Mouse (Mus musculus): ENCODE data around the gene Mydgf.

Gene Mydgf

GRCm38 (mm10) chr17:56183658-56184103 is at the start of gene Mydgf:
TSS of gene Mydgf (minus strand) at chr17:56183920.
- peak; percentile 95 to 98 for DNase-seq

DNA sequence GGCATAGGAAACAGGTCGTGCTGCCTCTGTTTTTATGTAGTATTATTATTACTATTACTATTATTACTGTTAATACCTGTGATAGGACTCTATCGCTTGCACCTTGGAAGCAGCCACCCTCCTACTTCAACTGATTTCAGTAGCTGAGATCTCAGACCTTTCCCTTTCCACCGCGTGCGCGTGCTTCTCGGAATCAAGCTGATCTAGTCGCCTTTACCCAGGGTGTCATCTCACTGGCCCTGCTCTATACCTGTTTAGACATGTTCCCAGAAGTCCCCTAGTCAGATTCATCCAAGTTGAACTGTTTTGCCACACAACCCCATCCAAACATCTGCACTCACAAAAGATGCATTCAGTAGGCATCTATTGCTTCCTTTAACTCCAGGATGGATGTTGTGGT is 49.7 kb upstream of the Mydgf start:
- DNase-seq, result peak in 1 of 2 experiments; percentile 38

DNA sequence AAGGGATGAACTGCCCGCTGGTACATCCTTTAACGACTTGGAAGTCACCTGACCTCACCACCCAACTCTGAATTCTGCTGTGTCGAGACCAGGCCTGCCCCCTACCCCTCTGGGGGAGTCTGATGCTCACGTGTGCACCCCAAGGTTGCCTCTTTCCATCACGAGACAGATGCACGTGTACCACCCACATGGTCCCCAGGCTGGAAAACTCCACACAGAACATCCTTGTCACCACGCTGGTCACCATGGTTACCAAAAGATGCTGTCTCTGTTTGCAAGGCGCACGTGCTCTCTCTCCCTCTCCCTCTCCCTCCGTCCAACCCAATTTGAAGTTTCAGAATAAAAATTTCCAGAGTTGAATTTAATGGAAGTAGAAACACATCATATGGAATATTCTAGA is 46.2 kb upstream of the Mydgf start:
- DNase-seq, result no peak

- no peak for DNase-seq
Observed at GRCm38 (mm10) chr17:56226566-56226965, 42.8 kb upstream of the Mydgf start.

GRCm38 (mm10) chr17:56224916-56225315 is 41.2 kb upstream of the Mydgf start:
- DNase-seq, result no peak

- DNase-seq, result no peak
Observed at GRCm38 (mm10) chr17:56219805-56220204, 36.1 kb upstream of the Mydgf start.

DNA sequence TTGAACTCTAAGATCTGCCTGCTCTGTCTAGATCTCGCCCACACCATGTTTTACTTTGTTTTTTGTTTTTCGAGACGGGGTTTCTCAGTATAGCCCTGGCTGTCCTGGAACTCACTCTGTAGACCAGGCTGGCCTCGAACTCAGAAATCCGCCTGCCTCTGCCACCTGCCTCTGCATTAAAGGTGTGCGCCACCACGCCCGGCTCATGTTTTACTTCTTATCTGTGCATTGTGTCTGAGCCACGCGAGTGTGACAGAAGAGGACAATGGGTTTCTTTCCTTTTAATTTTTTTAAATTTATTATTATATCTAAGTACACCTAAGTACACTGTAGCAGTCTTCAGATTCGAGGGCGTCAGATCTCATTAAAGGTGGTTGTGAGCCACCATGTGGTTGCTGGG is 35.5 kb upstream of the Mydgf start:
- DNase-seq, result no peak

DNA sequence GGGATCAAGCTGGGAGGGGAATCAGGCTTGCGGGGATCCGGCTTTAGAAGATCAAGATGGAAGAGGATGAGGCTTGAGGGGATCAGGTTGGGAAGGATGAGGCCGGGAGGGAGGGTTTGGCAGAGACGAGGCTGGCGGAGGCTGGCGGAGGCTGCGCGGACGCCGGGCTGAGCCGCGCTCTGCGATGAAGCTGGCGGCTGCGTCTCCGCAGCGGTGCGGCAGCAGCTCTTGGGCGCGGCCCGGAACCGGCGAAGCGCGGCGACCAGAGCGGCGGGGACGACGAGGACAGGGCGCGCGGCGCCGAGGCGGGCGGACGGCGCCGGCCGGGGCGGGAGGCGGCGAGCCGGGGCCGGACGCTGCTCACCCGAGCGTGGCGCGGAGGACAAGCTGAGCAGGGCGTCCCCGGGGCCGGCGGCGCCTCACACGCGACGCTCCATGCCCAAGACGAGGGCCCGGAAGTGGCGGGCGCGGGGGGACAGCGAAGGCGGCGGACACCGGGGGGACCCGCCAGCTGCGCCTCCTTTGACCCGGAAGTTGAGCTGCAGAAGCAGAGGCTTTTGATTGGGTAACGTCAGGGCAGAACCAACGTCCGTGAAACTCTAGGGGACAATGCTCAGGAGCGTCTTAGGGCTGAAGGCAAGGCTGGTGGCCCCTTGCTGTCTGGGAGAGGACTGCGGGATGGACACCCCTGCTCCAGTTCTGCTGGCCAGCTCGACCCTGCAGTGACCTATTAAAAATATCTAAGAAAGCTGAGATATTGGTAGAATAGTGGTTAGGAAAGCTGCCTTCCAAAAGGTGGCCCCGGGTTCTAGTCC is 34.9 kb upstream of the Mydgf start, which contains the start of gene Dpp9:
Gene Dpp9 (minus strand): TSS at position 529 of the 815 bp plus-strand sequence.
- DNase-seq, result peak; percentile 91 to 92

- peak in 1 of 2 experiments; percentile 41 for DNase-seq
Observed at GRCm38 (mm10) chr17:56217670-56218069, 34.0 kb upstream of the Mydgf start.

DNA sequence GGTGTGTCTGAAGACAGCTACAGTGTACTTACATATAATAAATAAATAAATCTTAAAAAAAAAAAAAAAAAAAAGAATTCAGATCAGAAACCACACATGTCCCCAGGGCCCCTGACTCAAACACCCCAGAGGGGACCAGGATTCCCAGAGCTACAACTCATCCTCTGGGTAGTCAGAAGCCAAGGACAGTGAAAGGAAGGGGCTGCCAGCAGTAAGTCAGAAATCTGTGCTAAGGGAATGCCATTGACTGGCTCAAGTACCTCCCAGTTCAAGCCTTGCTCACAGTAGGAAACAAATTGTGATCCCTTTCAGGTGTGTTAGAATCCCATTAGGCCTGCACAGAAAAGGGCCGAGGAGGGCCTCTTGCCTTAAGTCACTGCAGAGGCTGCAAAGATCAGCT is 30.5 kb upstream of the Mydgf start:
- no peak for DNase-seq

DNA sequence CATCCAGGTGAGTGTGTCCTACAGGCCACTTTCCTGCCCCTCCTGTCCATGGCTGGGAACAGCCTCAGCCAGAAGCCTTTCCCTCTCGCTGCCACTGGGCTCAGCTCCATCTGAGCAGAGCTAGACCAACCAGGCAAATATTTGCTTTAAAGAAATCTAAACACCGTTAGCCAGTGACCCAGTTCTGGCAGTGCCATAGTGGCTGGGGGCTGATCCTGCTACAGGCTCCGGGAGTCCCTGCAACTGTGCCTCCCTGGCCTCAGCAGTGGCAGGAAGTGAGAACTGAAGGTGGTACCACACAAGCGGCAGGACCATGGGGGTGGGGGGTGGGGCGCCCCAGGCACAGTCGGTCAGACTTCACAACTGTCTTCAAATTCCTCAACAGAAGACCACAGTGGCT is 29.0 kb upstream of the Mydgf start:
- DNase-seq, result no peak

DNA sequence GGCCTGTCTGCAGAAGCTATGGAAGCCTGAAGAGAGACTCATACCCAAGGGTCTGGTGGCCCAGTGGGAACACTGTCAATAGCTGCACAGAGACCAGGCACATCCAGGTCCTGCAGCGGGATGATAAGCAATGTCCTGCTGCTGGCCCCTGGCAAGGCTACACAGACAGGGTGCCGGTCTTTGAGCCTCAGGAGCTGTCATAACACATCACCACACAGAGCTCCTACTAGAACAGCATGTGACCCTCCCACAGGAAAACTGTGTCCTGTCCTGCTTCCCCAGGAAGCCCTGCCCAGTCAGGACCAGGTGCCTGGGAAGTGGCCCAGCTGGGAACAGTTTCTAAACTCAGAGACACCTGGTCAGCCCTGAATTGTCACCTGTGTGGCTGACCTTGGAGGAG is 27.4 kb upstream of the Mydgf start:
- no peak for DNase-seq

GRCm38 (mm10) chr17:56208821-56209220 is 25.1 kb upstream of the Mydgf start:
- DNase-seq, result no peak

DNA sequence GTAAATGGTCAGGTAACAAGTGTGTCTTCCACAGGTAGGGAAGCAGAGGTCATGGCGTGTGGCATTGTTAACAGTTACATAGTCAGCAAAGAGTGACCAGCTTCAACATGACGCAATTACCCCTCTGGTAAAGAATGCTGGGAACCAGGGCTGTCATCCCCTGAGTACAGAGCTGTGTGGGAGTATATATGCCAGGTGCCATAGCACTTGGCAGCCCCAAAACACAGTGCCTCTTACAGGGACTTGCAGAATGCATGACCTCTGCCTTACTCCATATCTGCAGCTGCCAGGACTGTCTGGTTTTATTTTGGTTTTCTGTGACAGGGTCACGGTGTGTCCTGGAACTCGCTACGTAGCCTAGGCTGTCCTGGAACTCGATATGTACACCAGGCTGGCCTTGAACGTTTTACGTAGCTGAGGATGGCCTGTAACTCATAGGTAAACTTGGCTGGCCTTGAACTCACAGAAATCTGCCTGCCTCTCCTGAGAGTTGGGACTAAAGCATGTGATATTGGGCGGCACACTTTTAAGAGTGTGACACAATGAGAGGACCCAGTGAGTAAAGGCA is 24.3 kb upstream of the Mydgf start:
- DNase-seq, result no peak

DNA sequence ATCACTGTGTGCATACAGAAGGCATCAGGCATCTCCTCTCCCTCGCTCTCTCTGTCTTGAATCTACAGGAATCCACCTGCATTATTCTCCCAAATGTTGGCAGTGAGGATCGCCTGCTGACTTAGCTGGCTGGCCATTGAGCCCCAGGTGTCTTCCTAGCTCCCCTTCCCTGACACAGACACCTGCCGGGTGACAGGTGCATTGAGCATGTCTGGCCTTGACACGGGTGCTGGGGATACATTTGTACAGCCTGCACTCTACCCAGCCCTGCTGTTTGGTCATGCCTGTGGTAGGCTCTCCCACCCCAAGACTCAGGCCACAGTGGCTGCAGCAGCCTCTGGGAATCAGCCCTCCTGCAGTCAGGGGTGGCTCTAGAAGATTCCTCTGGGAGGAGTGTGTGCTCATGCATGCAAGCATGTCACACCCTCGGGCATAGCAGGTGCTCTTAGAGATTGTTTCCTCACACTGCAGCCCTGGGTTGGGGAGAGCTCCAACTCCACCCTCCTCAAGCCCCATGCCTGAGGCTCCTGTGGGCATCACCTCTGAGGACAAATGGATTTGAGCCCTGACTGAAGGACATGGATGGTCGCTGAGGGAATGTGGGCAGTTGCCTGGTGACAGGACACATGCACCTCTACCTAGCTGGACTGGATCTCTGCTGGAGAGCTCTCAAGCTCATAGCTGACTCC is 23.4 kb upstream of the Mydgf start:
- DNase-seq, result no peak

GRCm38 (mm10) chr17:56206276-56206884 is 22.7 kb upstream of the Mydgf start:
- no peak for DNase-seq

- no peak for DNase-seq
Observed at GRCm38 (mm10) chr17:56203729-56204128, 20.0 kb upstream of the Mydgf start.

DNA sequence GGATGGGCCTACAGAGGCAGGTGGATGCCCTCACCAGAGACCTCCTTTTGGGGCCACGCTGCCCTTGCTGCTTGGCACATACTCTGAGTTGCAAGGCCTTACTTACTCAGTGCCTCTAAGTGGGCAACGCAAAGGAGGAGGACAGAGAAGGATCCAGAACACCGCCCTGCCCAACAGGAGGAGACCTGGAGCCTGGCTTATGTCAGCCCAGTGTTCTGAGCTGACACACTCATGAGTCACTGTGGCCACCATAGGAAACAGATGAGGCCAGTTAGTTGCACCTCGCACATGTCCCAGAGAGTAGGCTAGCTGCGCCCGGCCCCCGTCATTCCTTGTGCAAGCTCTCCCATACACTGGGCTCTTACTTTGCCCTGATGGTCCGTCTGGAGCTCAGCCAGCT is 18.8 kb upstream of the Mydgf start:
- no peak for DNase-seq

DNA sequence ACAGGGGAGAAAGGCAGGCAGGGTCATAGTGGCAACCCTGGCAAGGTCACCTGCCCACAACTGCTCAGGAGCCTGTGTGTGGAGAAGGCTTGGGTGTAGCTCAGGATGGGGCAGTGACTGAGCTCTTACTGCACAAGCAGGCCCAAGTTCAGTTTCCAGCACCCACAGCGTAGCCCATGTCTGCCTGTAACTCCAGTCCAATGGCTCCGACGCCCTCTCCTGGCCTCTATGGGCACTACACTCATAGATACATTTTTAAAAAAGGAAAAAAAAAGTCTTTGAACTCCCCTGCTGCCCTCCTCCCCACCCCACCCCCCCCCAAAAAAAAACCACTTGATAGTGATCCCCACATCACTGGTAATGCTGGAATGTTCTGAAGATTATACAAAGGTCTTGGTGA is 17.9 kb upstream of the Mydgf start:
- DNase-seq, result no peak

DNA sequence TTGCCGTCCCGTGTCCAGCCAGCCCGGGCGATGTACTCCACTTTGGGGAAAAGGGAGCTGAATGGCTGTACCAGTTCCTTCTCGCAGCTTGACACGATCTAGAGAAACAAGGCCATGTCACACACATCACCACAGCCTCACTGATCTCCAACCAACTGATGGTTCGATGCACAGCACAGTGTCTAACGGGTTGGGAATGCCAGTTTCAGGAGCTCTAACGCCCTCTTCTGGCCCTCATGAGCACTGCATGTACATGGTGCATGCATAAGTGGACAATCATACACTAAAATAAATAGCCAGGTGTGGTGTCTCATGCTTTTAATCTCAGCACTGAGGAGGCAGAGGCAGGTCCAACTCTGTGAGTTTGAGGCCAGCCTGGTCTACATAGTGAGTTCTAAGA is 16.9 kb upstream of the Mydgf start:
- DNase-seq, result no peak

DNA sequence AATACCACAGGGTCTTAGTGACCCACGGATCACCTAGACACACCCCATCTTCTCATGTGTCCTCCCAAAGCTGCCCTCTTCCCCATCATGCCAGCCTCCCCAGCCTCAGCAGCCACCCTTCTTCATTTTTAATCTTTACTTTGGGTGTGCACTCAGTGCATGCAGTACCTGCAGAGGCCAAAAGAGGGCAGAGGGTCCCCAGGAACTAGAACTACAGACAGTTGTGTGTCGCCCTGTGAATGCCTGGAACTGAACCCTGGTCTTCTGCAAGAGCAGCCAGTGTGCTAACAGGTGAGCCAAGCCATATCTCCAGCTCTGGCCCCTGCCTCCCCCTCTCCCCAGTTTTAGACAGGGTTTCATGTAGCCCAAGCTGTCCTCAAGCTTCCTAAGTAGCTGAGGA is 13.1 kb upstream of the Mydgf start:
- no peak for DNase-seq

DNA sequence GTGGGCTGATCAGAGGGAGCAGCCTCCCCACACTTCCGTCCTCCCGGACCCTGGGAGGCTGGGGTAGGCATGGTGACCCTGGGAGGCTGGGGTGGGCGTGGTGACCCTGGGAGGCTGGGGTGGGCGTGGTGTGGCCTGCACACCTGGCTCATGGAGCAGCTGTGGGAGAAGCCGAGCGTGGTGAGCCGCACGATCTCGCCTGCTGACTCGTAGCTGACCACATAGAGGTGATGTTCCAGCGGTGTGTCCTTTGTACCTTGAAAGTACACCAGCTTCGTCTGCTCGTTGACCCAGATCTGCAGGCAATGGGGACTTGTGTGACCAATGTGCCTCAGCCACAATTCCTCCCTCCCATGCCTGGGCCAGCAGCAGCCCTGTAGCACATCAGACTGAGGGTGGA is 11.0 kb upstream of the Mydgf start:
- no peak for DNase-seq

DNA sequence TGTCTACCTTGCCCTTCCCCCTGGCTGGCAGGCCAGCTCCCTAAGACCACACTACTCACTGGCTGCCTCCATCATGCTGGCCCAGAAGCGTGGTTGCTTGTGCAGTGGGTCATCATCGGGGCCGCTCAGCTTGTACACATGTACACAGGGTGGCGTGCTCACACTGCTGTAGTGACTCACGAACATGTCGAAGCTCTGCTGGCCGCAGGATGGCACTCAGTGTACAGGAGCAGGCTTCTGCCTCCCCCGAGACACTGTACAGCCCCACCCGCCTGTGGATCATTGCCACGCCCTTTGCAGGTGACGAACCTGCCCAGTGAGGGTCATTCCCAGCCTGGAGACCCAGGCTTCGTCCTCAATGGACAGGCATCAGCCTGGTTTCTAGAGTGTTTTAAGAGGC is 10.6 kb upstream of the Mydgf start:
- DNase-seq, result no peak
